Mouse (Mus musculus) C2C12 (cell line): ENCODE results near the gene Fam83c. TPM values are rescaled to one million over a fixed set of nuclear protein-coding genes. Genes with fewer than 3 reads are reported as not detected.

Experiments
- H3K27me3 ChIP-seq: one replicate; pipeline ENCODE4 v1.6.1; 2011; ENCODE audit not compliant: control insufficient read depth, insufficient read depth, insufficient read length
- H3K36me3 ChIP-seq: one replicate; pipeline ENCODE4 v1.6.1; 2011; ENCODE audit not compliant: control insufficient read depth, insufficient read depth
- H3K4me3 ChIP-seq: one replicate; pipeline ENCODE4 v1.5.1; 2011; ENCODE audit warnings: mild to moderate bottlenecking, control low read depth; ENCODE audit not compliant: poor library complexity, insufficient read depth, severe bottlenecking
- H3K79me2 ChIP-seq: one replicate; pipeline ENCODE4 v1.6.1; 2011; ENCODE audit not compliant: control insufficient read depth, insufficient read depth
- H3K79me3 ChIP-seq: one replicate; pipeline ENCODE4 v1.6.1; 2011; ENCODE audit warnings: low read depth, control low read depth
- H3ac ChIP-seq: one replicate; pipeline ENCODE3; 2011; ENCODE audit warnings: low read depth; ENCODE audit not compliant: control insufficient read depth, insufficient read length
- CEBPB ChIP-seq: IDR thresholded peaks from one replicate; pipeline ENCODE4 v1.6.1; 2011; ENCODE audit warnings: low read depth, mild to moderate bottlenecking, control low read depth, moderate library complexity
- CTCF ChIP-seq: IDR thresholded peaks from one replicate; pipeline ENCODE4 v1.5.1; 2011; ENCODE audit not compliant: control insufficient read depth, insufficient read depth, insufficient read length
- FOSL1 ChIP-seq: IDR thresholded peaks from one replicate; pipeline ENCODE4 v1.8.0; 2011; ENCODE audit warnings: mild to moderate bottlenecking, low read length; ENCODE audit not compliant: poor library complexity, insufficient read depth, severe bottlenecking
- MAX ChIP-seq: IDR thresholded peaks from one replicate; pipeline ENCODE4 v1.6.1; 2011; ENCODE audit warnings: mild to moderate bottlenecking, control low read depth
- MYOD1 ChIP-seq: IDR thresholded peaks from one replicate; pipeline ENCODE4 v1.6.1; 2011; ENCODE audit warnings: low read depth; ENCODE audit not compliant: control insufficient read depth, insufficient read length
- MYOG ChIP-seq: IDR thresholded peaks from one replicate; pipeline ENCODE4 v1.6.1; 2011; ENCODE audit not compliant: control insufficient read depth, insufficient read length; ENCODE audit errors: extremely low read depth
- USF1 ChIP-seq: IDR thresholded peaks from one replicate; pipeline ENCODE4 v1.6.1; 2011; ENCODE audit warnings: low read depth, mild to moderate bottlenecking, control low read depth, moderate library complexity
- polyA plus RNA-seq: library from polyadenylated mRNA; unstranded; fragments of >200 nt; fragmentation: generic; extraction: Trizol; gene quantifications from one replicate; pipeline ENCODE4 v1.2.1, GENCODE M21; 2012; ENCODE audit warnings: missing spikeins

The Fam83c gene
- polyA plus RNA-seq, 1 experiment = 0.02 TPM

DNA sequence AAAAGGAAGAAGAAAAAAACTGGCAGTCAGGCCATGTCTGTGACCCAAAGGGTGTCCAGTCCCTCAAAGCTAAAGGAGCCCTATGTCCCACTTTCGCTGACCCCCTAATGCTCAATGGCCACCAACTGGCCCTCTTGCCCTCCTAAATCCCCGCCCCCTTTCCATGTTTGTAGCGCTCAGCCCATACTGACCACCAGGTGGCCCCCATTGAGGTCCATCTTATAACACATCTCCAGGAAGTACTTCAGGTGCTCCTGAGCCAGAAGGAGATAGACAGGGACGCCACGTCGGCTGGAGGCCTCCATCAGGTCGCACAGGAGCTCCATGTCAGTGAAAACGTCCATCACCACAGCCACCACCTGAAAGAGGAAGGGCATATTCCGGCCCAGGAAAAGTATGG is 3.4 kb downstream of the Fam83c start:
- TF ChIP-seq USF1 (no peak), MYOD1 (no peak), MAX (no peak), MYOG (no peak), CTCF (no peak), CEBPB (no peak)
- Histone ChIP-seq H3K79me2 (peaks cover 3% of the 10 kb centered on the region), H3K27me3 (no peaks in the 10 kb centered on the region), H3K79me3 (peaks cover 1% of the 10 kb centered on the region), H3ac (no peak overlapping the region), H3K4me3 (no peak overlapping the region), H3K36me3 (no peaks in the 10 kb centered on the region)

DNA sequence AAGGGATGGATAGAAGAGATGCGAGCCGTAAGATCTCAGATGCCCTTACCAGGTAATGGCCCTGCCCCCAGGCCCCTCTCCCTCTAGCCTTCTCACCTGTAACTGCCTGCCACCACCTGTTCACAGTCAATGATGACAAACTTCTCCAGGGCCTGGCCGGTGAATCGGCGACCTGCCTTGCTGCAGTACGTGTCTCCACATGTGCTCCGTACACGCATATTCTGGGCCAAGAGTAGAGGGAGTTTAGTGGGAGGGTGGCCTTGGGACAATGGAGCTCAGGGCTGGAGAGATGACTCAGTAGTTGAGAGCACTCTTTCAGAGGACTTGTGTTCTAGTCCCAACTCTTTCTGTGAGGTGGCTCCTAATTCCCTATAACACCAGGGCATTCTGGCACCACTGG is 3.8 kb downstream of the Fam83c start:
- no peak overlapping the region for H3K4me3 ChIP-seq
- H3ac ChIP-seq = no peak overlapping the region
- no peak for TF ChIP-seq MAX
- no peak for TF ChIP-seq MYOG
- no peak for TF ChIP-seq USF1
- no peak for TF ChIP-seq CEBPB
- TF ChIP-seq FOSL1 = no peak
- TF ChIP-seq CTCF = no peak
- peaks cover 6% of the 10 kb centered on the region for H3K79me3 ChIP-seq
- H3K79me2 ChIP-seq = peaks cover 8% of the 10 kb centered on the region
- H3K27me3 ChIP-seq = no peaks in the 10 kb centered on the region
- H3K36me3 ChIP-seq = no peaks in the 10 kb centered on the region

DNA sequence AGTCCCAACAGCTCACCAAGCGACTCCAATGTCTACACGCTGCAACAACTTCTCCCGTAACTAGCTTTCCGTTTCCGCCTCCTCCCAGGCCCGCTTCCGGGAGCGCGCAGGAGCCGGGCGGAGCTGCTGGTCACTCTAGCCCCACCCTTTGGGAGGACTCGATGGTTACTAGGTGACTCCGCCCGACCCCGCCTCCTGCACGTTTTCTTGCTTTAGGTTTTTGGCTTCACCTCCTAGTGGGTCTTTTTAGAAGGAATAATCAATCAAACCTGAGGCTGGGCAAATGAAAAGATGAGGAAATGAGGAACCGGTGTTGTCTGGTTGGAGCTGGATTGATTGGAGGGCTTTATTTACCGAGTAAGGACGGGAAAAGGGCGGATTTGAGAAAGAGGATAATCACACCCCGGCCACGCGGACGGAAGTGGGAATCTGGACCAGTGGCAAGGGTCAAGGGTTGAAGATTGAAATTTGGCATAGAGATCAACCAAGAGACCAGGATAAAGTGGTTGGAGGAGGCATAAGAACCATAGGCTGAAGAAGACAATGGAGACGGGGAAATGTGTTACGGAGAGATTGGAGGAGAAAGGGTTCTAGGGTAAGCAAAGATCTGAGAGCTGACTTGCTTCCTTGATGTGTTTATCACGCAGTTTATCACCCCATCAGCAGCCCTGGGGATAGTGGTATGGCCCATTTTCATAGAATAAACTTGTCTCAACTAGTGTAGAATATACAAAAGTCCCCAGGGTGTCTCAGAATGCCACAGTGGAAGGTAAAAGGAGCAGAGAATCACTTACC is 7.8 kb downstream of the Fam83c start, which contains the start of gene Eif6:
Eif6 (minus strand) TSS at position 296 of the 795 bp plus-strand sequence.
- TF ChIP-seq FOSL1 = no peak
- peak; percentile 44 for TF ChIP-seq USF1
- Histone ChIP-seq H3K79me2 (peaks cover 48% of the 10 kb centered on the region), H3K36me3 (peaks cover 37% of the 10 kb centered on the region), H3K4me3 (peak within 1 kb of the TSS; percentile 99), H3K27me3 (no peaks in the 10 kb centered on the region), H3K79me3 (peaks cover 36% of the 10 kb centered on the region), H3ac (peak within 1 kb of the TSS; percentile 95)

- no peaks in the 10 kb centered on the region for H3K27me3 ChIP-seq
These were observed 8.6 kb downstream of the Fam83c start for GRCm38 (mm10) chr2:155825904-155826629.

DNA sequence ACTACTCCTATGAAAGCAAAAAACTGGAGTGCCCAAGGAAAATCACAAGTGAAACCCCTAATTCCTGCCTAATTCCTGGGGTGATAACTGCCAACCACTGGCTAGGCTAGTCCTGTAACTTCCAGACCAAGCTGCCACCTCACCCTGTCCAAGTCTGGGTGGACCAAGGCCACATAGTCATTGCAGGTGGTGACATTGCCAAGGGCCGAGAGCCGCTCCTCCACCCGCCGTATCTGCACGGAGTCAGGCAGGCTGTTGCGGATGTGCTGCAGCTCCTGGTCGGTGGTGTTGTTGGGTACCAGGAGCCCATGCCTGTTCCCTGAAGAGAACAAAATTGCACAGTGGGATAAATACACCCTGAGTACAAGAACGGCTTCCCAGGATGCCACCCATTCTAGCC is 10.9 kb downstream of the Fam83c start:
- H3K27me3 ChIP-seq = no peaks in the 10 kb centered on the region
- H3ac ChIP-seq = no peak overlapping the region
- H3K4me3 ChIP-seq = no peak overlapping the region
- H3K36me3 ChIP-seq = peaks cover 63% of the 10 kb centered on the region
- H3K79me2 ChIP-seq = peaks cover 67% of the 10 kb centered on the region
- TF ChIP-seq MYOD1 (no peak), CTCF (no peak), MYOG (no peak), CEBPB (no peak)
- H3K79me3 ChIP-seq = peaks cover 45% of the 10 kb centered on the region

More at GRCm38 (mm10) chr2:155825904-155826629, 8.6 kb downstream of the Fam83c start:
- Histone ChIP-seq H3K36me3 (peaks cover 44% of the 10 kb centered on the region), H3K79me2 (peaks cover 56% of the 10 kb centered on the region), H3K79me3 (peaks cover 41% of the 10 kb centered on the region), H3K4me3 (peak overlapping the region; percentile 99), H3ac (peak overlapping the region; percentile 95)
- TF ChIP-seq MAX (peak; percentile 22), CTCF (no peak)

- Histone ChIP-seq H3K4me3 (no peak overlapping the region), H3K36me3 (peaks cover 67% of the 10 kb centered on the region), H3K79me2 (peaks cover 72% of the 10 kb centered on the region), H3K27me3 (no peaks in the 10 kb centered on the region), H3K79me3 (peaks cover 41% of the 10 kb centered on the region), H3ac (no peak overlapping the region)
- peak; percentile 7 for TF ChIP-seq USF1
- no peak for TF ChIP-seq MYOD1
These were observed 13.9 kb downstream of the Fam83c start for GRCm38 (mm10) chr2:155820779-155821178.
